Mouse (Mus musculus): ENCODE data around the gene 4930404N11Rik.

4930404N11Rik gene

DNA sequence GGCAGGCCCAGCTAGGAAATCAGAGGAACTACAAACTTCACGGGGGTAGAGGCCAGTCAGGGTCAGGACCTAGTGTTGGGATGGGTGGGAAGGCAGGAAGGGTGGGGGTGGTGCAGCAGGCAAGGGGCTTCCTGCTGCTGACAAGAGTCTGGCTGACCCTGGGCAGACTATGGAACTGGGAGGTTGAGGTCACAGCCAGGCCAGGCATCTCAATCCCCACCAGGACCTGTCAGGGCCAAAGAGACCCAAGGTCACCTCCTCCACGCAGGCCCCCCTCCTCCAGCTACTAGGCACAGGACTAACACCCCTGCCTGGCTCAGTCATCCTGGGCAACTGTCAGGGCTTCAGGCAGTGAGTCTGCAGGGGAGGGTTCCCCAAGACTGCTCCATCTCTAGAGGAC lies 37.7 kb downstream of the 4930404N11Rik start:
- DNase-seq (ENCODE audit: low spot score): no peak

DNA sequence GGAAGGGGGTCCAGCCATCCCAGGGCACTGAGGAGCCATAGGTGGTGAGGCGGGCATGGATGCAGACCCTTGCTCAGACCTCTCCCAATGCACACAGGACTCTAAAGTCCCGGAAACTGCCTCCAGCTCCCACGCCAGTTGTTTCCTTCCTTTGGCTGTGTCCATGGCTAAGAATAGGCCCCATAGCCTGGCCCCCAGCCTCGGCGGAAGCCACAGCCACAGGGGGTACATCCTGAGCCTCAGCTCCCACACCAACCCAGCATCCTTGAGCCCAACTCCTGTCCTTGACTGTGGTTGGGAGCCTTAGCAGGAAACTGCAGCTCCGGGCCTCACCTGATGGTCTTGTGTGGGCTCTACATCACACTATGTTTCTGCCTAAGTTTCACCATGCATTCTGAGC lies 38.8 kb downstream of the 4930404N11Rik start:
- no peak for DNase-seq (ENCODE audit: low spot score)

DNA sequence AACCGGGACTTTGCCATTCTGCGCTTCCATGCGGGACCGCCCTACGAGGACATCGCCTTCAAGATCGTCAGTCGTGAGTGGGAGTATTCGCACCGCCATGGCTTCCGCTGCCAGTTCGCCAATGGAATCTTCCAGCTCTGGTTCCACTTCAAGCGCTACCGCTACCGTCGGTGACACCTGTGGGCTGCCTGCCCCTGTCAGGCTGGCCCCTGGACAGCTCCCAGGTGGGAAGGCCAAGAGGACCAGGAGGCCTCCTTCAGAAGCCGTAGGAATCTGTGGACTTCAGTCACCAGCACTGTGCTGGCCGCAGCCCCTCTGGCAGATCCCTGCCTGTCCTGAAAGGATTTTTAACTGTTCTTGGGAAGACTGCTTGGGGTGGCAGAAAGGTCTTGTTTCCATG lies 39.8 kb downstream of the 4930404N11Rik start:
- no peak for DNase-seq (ENCODE audit: low spot score)

DNA sequence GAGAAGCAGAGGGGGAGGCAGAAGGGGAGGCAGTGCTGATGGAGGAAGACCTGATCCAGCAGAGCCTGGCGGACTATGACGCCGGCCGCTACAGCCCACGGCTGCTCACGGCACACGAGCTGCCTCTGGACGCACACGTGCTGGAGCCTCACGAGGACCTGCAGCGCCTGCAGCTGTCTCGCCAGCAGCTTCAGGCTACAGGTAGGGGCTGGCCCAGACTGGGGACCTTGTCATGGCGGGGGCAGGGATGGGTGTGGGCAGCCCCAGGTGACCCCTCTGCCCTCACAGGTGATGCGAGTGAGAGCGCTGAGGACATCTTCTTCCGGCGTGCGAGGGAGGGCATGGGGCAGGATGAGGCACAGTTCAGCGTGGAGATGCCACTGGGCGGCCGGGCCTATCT lies 40.4 kb downstream of the 4930404N11Rik start:
- DNase-seq (ENCODE audit: low spot score): no peak

DNA sequence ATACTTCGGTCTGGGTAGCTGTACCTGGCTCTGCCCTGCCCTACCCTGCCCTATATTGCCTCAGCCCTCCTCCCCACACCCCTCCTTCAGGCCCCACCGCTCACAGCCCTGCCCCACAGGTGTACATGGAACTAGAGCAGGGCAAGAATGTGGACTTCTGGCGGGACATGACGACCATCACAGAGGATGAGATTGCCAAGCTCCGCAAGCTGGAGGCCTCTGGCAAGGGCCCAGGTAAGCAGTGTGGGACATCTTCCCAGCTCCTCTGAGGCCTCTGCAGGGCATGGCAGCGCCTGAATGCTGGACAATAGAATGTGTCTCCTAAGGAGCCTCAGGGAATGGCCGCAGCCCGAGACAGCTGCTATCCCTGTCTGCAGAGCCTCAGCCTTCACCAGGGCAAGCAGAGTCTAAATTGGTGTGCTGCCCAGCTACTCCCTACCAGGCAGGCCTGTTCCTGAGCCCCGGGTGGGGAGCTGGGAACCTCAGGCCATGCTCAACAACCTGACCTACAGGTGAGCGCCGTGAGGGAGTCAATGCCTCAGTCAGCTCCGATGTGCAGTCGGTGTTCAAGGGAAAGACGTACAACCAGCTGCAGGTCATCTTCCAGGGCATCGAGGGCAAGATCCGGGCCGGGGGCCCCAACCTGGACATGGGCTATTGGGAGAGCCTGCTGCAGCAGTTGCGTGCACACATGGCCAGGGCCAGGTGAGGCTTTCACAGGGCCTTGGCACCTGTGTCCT lies 41.7 kb downstream of the 4930404N11Rik start:
- DNase-seq (ENCODE audit: low spot score): no peak

DNA sequence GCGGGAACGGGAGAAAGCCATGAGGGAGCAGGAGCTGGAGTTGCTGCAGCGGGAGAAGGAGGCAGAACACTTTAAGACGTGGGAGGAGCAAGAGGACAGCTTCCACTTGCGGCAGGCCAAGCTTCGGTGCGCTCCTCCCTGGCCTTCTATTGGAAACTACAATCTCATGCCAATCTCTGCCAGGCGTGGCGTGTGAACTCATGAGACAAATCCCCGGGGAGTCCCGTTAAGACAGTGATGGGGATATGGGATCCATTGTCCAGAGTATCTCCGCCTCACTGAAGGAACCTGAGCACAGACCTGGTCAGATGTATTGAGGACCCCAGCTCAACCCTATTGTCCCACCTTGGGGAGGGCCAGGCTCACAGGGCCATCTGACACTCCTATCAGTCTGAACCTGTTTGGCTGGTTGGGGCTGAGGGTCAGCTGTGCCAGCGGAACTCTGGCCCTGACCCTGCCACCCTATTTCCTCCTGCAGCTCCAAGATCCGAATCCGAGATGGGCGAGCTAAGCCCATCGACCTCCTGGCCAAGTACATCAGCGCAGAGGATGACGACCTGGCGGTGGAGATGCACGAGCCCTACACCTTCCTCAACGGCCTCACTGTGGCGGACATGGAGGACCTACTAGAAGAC lies 42.4 kb downstream of the 4930404N11Rik start:
- no peak for DNase-seq (ENCODE audit: low spot score)

DNA sequence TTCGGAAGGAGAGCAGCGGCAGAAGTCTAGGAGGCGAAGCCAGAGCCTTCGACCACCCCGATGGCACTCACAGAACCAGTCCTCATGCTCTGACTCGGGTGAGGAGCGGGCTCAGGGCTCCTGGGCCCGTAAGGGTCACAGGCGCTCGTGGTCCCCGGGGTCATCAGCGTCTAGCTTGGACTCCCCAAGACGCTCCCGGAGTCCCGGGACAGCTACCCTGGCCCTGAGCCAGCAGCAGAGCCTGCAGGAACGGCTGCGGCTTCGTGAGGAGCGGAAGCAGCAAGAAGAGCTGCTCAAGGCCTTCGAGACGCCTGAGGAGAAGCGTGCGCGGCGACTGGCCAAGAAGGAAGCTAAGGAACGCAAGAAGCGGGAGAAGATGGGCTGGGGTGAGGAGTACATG lies 43.2 kb downstream of the 4930404N11Rik start:
- DNase-seq (ENCODE audit: low spot score): no peak

DNA sequence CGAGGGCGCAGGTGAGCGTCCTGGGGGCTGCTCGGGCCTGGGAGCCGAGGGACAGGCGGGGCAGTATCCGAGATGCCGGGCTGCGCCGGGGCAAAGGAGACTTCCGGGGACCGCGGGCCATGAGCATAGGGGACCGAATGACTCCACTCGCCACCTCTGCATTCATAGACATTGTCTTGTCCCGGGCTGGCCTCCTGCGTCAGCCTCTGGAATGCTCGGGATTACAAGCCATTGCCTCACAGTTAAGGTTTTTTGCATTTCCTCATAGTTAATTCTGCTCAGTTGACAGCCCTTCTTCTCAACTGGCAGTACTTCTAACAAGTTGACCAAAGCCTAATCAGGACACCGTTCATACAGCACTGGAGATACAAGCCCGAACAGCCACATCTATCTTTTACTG lies 44.2 kb downstream of the 4930404N11Rik start:
- DNase-seq (ENCODE audit: low spot score): no peak

DNA sequence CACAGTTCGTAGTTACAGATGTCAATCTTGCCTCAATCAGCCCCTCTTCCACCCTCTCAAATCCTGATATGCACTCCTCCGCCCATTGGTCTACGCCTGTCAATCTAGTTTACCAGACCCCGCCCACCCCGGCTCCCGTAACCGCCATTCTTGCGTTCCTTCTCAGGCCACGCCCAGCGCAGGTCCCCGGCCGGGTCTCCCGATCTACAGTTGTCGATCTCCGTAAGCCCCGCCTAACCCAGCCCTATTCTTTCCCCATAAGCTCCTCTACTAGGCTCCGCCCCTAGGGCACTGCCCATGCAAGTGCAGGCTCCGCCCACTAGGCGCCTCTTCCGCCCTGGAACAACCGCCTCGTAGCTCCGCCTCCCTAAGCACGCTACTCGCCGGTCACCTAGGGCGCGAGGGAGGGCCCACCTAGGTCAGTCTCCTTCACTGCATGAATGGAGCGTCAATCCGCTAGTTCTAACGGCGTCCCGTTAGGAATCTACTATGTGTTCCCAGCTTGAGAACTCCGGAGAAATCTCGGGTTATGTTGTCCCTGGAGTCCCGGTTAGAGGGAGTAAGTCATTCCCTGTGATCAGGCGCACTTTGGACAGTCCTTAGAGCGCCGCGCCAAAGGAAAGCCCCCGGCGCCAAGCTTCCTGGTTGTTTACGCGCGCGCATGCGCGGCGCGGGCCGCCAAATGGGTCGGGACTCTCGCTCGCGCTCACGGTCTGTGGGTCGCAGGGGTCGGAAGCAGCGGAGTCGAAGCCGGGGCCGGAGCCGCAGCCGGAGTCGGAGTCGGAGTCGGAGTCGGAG lies 44.9 kb downstream of the 4930404N11Rik start, which contains the start of gene Cactin:
TSS of gene Cactin (plus strand) at position 554 of the 798 bp plus-strand sequence.
- peak; percentile 100 for DNase-seq (ENCODE audit: low spot score)

DNA sequence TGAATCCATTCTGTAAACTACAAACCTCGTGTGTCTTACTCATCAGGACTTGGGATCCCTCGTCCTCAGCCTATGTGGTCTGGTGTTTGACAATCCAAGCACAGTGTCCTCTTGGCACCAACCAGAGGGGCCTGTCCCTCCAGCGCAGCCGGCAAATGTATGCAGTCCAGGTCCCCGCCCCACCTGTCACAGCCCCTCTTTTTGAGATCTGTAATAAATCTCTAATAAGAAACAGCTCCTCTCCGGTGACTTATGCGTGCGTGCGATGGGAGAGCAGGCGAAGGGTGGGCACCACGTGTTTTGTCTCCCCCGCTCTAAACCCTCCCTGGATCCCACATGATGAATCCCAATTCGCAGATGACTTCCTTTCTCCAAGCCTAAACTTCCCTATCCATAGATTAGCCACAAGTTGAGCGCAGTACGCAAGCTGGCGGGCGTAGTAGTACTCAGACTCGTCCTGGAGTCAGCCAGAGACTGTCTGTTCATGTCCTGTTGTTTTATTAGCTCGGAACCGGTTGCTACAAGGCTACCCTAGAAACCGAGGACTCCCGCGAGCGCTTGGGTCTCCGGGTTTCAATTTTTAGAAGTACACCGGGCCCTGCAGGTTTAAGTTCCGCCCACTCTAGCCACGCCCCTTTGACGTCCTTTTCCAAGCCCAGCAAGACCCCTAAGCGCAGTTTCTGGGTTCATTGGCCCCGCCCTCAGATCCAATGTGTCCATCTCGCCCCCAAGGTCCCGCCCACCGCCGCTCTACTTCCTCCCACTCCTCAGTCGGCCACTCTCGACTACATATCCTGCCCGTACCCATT lies 45.7 kb downstream of the 4930404N11Rik start:
- no peak for DNase-seq (ENCODE audit: low spot score)

DNA sequence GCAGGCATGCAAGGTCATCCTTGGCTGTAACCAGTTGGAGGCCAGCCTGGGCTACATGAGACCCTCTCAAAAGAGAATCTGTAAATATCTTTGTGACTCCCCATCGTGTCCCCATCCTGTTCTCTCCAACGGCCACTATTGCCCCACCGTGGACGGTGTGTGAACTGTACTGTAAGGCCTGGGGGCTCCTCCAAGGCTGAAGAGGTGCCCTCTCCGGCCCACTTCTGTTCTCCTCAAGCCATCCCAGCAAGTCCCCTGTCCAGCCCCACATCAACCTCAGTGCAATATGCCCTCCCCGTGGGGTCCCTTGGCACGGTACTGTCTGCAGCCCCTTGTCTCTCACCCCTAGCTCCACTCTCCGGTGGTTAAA lies 46.3 kb downstream of the 4930404N11Rik start:
- no peak for DNase-seq (ENCODE audit: low spot score)

DNA sequence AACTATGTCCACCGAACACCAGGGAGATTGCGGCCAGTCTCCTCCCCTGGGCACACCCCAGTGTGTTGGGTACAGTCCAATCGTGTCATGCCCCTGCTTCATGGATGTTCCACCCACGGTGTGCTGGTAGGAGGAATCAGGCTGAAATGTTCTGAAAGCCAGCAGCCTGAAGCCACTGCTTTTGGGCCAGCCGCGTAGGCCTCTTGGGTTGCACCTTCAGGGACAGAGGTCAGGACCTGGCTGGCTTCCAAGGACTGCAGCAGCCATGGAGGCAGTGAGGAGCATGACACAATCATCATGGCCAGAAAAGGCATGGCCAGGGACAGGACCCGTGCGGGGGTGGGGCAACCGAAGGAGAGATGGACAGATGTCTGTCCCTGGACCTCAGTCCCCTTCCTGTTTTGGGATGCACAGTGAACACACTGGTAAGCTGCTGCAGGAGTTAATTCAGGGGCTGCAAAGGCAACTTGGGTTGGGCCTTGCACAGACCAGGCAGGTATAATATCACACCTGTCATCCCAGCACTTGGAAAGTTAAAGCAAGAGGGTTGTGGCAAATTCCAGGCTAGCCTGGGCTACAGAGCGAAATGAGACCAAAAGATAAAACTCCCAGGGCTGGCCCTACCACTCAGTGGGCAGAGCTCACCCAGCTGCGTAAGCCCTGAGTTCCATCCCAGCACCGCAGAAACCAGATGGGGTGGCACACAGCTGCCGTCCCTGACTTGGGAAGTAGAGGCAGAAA lies 46.9 kb downstream of the 4930404N11Rik start:
- peak; percentile 50 for DNase-seq (ENCODE audit: low spot score)

DNA sequence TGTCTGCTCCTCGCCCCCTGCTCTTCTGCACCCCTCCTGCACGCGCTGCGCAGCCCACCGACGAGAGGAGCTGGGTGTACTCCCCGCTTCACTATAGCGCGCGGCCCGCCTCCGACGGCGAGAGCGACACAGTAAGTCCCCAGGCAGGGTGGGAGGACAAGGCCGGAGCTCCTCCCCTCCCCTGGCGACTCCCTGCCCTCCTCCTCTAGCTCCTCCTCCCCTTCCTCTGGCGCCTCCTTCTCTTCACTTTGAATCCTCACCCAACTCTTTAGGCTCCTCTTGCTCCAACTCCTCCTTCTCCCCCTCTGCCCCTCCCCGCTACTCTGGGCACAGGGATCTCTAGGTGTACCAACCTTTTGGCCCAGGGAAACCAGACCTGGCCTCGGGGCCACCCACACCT lies 48.3 kb downstream of the 4930404N11Rik start:
- peak; percentile 72 for DNase-seq (ENCODE audit: low spot score)

DNA sequence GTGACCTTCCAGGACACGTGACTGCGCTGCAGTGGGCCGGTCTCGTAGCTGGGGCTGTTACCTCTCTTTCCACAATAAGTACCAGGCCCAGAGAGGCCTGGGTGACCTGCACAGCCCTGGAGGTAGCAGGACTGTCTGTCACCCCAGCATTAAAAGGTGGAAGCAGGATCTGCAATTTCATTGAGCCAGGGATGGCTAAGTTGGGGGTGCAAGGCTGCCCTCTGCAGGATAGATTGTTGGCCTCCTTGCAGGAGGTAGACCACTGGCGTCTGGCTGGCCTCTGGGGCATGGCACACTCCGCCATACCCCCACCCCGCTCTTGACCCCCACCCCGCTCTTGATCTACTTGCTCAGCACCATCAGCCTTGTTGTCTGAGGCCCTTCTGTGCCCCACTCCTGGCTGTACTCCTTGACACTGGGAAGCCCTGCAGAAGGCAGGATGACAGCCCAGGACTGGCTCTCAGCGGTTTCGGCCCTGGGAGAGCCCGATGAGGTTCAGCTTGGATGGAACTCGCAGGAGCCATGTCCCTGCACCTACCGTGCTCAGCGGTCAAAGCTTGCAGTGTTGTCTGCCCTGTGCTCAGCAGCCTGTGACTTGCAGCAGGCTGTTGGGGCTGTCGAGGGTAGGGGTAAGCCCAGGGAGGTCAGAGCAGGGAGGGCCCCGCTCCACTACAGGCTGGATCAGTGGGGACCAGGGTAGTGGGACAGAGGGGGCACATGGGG lies 49.1 kb downstream of the 4930404N11Rik start:
- no peak for DNase-seq (ENCODE audit: low spot score)

DNA sequence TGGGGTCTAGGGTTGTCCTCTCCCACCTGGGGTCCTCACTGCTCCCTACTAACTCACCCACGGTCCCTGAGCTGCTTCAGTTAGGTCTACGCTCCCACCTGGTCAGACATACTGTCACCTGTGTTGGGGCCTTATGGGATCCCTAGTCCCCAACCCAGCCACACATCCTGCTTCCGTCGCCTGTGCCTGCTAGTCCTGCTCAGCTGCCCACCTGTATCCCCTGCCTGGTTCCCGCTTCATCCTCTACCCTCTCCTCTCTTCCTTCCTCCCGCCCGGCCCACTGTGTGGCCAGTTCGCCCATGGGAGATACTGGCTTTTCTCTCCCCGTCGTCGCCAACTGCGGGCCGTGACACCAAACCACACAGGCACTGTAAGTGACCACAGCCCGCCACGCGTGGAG lies 50.0 kb downstream of the 4930404N11Rik start:
- DNase-seq (ENCODE audit: low spot score): no peak

DNA sequence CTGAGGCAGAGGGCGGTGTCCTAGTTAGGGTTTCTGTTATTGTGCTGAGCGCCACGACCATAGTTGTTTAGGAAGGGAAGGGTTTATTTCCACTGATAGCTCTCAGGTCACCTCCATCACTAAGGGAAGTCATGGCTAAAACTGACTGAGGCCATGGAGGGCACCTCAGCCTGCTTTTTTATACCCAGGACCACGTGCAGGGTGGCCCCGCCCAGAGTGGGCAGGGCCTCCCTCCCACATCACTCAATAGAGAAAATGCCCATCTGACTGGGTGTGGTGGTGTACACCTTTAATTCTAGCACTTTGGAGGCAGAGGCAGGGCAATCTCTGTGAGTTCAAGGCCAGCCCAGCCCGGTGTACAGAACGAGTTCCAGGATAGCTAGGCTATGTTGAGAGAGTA lies 51.4 kb downstream of the 4930404N11Rik start:
- no peak for DNase-seq (ENCODE audit: low spot score)

DNA sequence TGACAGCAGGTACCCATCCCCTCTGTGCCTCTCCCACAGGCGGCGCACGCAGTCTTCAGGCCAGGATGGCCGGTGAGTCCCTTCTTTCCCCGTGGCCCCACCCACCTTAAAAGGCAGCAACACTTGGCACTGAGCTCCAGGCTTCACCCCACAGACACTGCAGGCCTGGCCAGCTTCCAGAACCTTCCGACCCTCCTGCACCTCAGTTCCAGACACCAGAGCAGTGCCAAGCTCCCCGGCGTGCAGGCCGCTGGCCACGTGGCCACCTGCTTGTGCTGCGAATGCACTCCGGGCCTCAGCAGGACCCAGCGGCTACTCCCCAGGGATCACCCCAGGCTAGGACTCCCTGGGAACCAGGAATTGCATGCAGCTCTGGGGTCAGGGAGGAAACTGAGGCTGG lies 52.0 kb downstream of the 4930404N11Rik start:
- no peak for DNase-seq (ENCODE audit: low spot score)

Measured in ovary, adult 18-20 months (tissue).